Mouse (Mus musculus) cerebellum, adult 2 months (tissue): ENCODE measurements around the gene Il17ra. TPM values are rescaled to one million over a fixed set of nuclear protein-coding genes. Genes with fewer than 3 reads are reported as not detected.

Source experiments
- DNase-seq, 2 experiments: peaks; one replicate each; pipeline ENCODE4 v3.0.0; 2021
- H3K27ac ChIP-seq: fragments of 200-500 bp; 2 replicates; pipeline ENCODE4 v1.5.1; 2012; ENCODE audit warnings: low read length, control low read depth, inconsistent platforms; ENCODE audit not compliant: insufficient read depth
- H3K27me3 ChIP-seq: fragments of 200-500 bp; 2 replicates; pipeline ENCODE4 v1.6.1; 2012; ENCODE audit warnings: inconsistent platforms, mild to moderate bottlenecking, low read length, moderate library complexity; ENCODE audit not compliant: control insufficient read depth, insufficient read depth
- H3K4me1 ChIP-seq: fragments of 200-500 bp; 2 replicates; pipeline ENCODE4 v1.6.1; 2011; ENCODE audit warnings: low read length; ENCODE audit not compliant: control insufficient read depth, insufficient read depth
- H3K4me3 ChIP-seq: fragments of 200-500 bp; replicated peaks from 2 replicates; pipeline ENCODE3; 2011; ENCODE audit warnings: mild to moderate bottlenecking, low read depth, low read length, control low read depth; ENCODE audit not compliant: insufficient read depth
- CTCF ChIP-seq: fragments of 200-500 bp; IDR thresholded peaks from 2 replicates; pipeline ENCODE4 v1.5.1; 2011; ENCODE audit warnings: low read depth, mild to moderate bottlenecking, control low read depth, low read length, moderate library complexity, borderline replicate concordance; ENCODE audit not compliant: insufficient read depth
- POLR2A ChIP-seq: fragments of 200-500 bp; IDR thresholded peaks from 2 replicates; pipeline ENCODE4 v1.6.1; 2011; ENCODE audit warnings: low read length, control low read depth, borderline replicate concordance; ENCODE audit not compliant: insufficient read depth
- WGBS: fragments of 180-500 bp; shearing (Covaris S2); methylation state at CpG from one replicate; pipeline ENCODE4 v1.1.7; 2018; 5-methylcytosine and 5-hydroxymethylcytosine counted together
- polyA plus RNA-seq: library from polyadenylated mRNA; depleted of rRNA; stranded (reverse); fragments of >200 nt; gene quantifications from 2 replicates; pipeline ENCODE4 v1.2.3, GENCODE M21; 2012; rRNA removed

Gene Il17ra
- polyA plus RNA-seq, result 6.2 and 6.9 TPM in 2 replicates

GRCm38 (mm10) chr6:120463086-120463871, at the start of gene Il17ra:
Il17ra (plus strand) TSS chr6:120463247.
- DNase-seq, result peak in 1 of 2 experiments; percentile 31
- Histone ChIP-seq H3K4me1 (no peaks in the 10 kb centered on the region), H3K4me3 (no peak within 1 kb of the TSS), H3K27me3 (peaks cover 3% of the 10 kb centered on the region; the same call in 1 of the 2 replicates), H3K27ac (no peak within 1 kb of the TSS)
- TF ChIP-seq POLR2A, result no peak
- no peak for TF ChIP-seq CTCF
- under 1% methylated on average over 80 of the region's 90 CpGs for WGBS

GRCm38 (mm10) chr6:120438161-120438560, 24.9 kb upstream of the Il17ra start:
- Histone ChIP-seq H3K4me3 (no peak overlapping the region), H3K4me1 (no peaks in the 10 kb centered on the region), H3K27ac (no peak overlapping the region), H3K27me3 (no peaks in the 10 kb centered on the region)
- no peak for DNase-seq
- WGBS, result 91% methylated on average over 3 of the region's 3 CpGs
- TF ChIP-seq CTCF (no peak), POLR2A (no peak)

GRCm38 (mm10) chr6:120442171-120442749, 20.8 kb upstream of the Il17ra start:
- WGBS, result 54% methylated on average over 4 of the region's 4 CpGs
- Histone ChIP-seq H3K4me3 (no peak overlapping the region), H3K27ac (no peak overlapping the region), H3K27me3 (no peaks in the 10 kb centered on the region), H3K4me1 (no peaks in the 10 kb centered on the region)
- DNase-seq, result no peak
- no peak for TF ChIP-seq CTCF
- no peak for TF ChIP-seq POLR2A

- no peak for DNase-seq
Measured at GRCm38 (mm10) chr6:120443363-120444355, 19.4 kb upstream of the Il17ra start.

GRCm38 (mm10) chr6:120450208-120450607, 12.8 kb upstream of the Il17ra start:
- 92% methylated on average over 3 of the region's 3 CpGs for WGBS

More at GRCm38 (mm10) chr6:120443363-120444355, 19.4 kb upstream of the Il17ra start:
- 59% methylated on average over 14 of the region's 14 CpGs for WGBS
- TF ChIP-seq CTCF (no peak), POLR2A (no peak)
- Histone ChIP-seq H3K4me3 (no peak overlapping the region), H3K27me3 (no peaks in the 10 kb centered on the region), H3K27ac (no peak overlapping the region), H3K4me1 (no peaks in the 10 kb centered on the region)

GRCm38 (mm10) chr6:120452384-120453102, 10.5 kb upstream of the Il17ra start:
- no peak overlapping the region for H3K4me3 ChIP-seq
- TF ChIP-seq CTCF, result no peak
- TF ChIP-seq POLR2A, result no peak
- H3K27me3 ChIP-seq, result no peaks in the 10 kb centered on the region
- H3K27ac ChIP-seq, result no peak overlapping the region
- no peaks in the 10 kb centered on the region for H3K4me1 ChIP-seq
- no peak for DNase-seq
- WGBS, result 91% methylated on average over 11 of the region's 11 CpGs

More at GRCm38 (mm10) chr6:120450208-120450607, 12.8 kb upstream of the Il17ra start:
- DNase-seq, result no peak
- TF ChIP-seq POLR2A (no peak), CTCF (no peak)
- Histone ChIP-seq H3K27me3 (no peaks in the 10 kb centered on the region), H3K4me1 (no peaks in the 10 kb centered on the region), H3K4me3 (no peak overlapping the region), H3K27ac (no peak overlapping the region)

GRCm38 (mm10) chr6:120453103-120453445, 10.0 kb upstream of the Il17ra start:
- DNase-seq, result no peak
- Histone ChIP-seq H3K4me1 (no peaks in the 10 kb centered on the region), H3K27me3 (no peaks in the 10 kb centered on the region), H3K4me3 (no peak overlapping the region), H3K27ac (no peak overlapping the region)
- TF ChIP-seq POLR2A (no peak), CTCF (no peak)
- WGBS, result 77% methylated on average over 5 of the region's 5 CpGs
